Mouse (Mus musculus) liver, embryonic 13.5 days (tissue): ENCODE results near the gene Hip1. TPM values are rescaled to one million over a fixed set of nuclear protein-coding genes. Genes with fewer than 3 reads are reported as not detected.

ENCODE experiments used
- ATAC-seq: fragments of 200-750 bp; cut with Nextera tagmentation; 2 replicates; pipeline ENCODE4 v1.8.0; 2017; ENCODE audit warnings: low read depth, mild to moderate bottlenecking, moderate number of reproducible peaks, moderate library complexity
- DNase-seq: peaks from one replicate; pipeline ENCODE4 v3.0.0; 2022
- H3K27ac ChIP-seq: fragments of 300-500 bp; sonication (generic); 2 replicates; pipeline ENCODE4 v1.5.1; 2015; ENCODE audit warnings: moderate library complexity, mild to moderate bottlenecking, inconsistent platforms
- H3K27me3 ChIP-seq: fragments of 300-500 bp; sonication (generic); 2 replicates; pipeline ENCODE4 v1.6.1; 2015; ENCODE audit warnings: mild to moderate bottlenecking, inconsistent platforms
- H3K36me3 ChIP-seq: fragments of 300-500 bp; sonication (generic); 2 replicates; pipeline ENCODE4 v1.6.1; 2015; ENCODE audit warnings: mild to moderate bottlenecking, inconsistent platforms
- H3K4me1 ChIP-seq: fragments of 300-500 bp; sonication (generic); replicated peaks from 2 replicates; pipeline ENCODE4 v1.6.1; 2015; ENCODE audit warnings: inconsistent platforms
- H3K4me2 ChIP-seq: fragments of 300-500 bp; sonication (generic); 2 replicates; pipeline ENCODE4 v1.6.1; 2015; ENCODE audit warnings: inconsistent platforms, mild to moderate bottlenecking, moderate library complexity
- H3K4me3 ChIP-seq: fragments of 300-500 bp; sonication (generic); replicated peaks from 2 replicates; pipeline ENCODE4 v1.5.1; 2015; ENCODE audit warnings: mild to moderate bottlenecking, inconsistent platforms
- H3K9ac ChIP-seq: fragments of 300-500 bp; sonication (generic); 2 replicates; pipeline ENCODE4 v1.6.1; 2015; ENCODE audit warnings: mild to moderate bottlenecking, inconsistent platforms
- H3K9me3 ChIP-seq: fragments of 300-500 bp; sonication (generic); replicated peaks from 2 replicates; pipeline ENCODE4 v1.6.1; 2016; ENCODE audit warnings: inconsistent platforms
- WGBS: fragments of 180-500 bp; shearing (Covaris S2); methylation state at CpG from one replicate; pipeline ENCODE4 v1.1.7; 2015; ENCODE audit not compliant: insufficient replicate concordance; 5-methylcytosine and 5-hydroxymethylcytosine counted together
- polyA plus RNA-seq: library from polyadenylated mRNA; unstranded; fragments of >200 nt; fragmentation: Nextera tagmentation; extraction: Ambion mirVana; gene quantifications from 2 replicates; pipeline ENCODE4 v1.2.1, GENCODE M21; 2015

Hip1 gene
- polyA plus RNA-seq, 1 experiment from 2014 or later, result 3.4 TPM

GRCm38 (mm10) chr5:135529964-135530363 lies 15.0 kb downstream of the Hip1 start:
- H3K36me3 ChIP-seq, result no peaks in the 10 kb centered on the region
- no peak overlapping the region for H3K4me2 ChIP-seq
- no peaks in the 10 kb centered on the region for H3K4me1 ChIP-seq
- H3K9ac ChIP-seq, result no peak overlapping the region
- ATAC-seq (no peak), DNase-seq (no peak)
- H3K9me3 ChIP-seq, result no peaks in the 10 kb centered on the region
- WGBS, result 57% methylated on average over 2 of the region's 2 CpGs
- H3K27me3 ChIP-seq, result no peaks in the 10 kb centered on the region
- H3K27ac ChIP-seq, result no peak overlapping the region
- H3K4me3 ChIP-seq, result no peak overlapping the region

- H3K27ac ChIP-seq, result no peak overlapping the region
- WGBS, result 60% methylated on average over 3 of the region's 3 CpGs
- DNase-seq (no peak), ATAC-seq (no peak)
- no peaks in the 10 kb centered on the region for H3K36me3 ChIP-seq
- H3K4me1 ChIP-seq, result no peaks in the 10 kb centered on the region
- H3K9ac ChIP-seq, result no peak overlapping the region
- no peaks in the 10 kb centered on the region for H3K9me3 ChIP-seq
- H3K4me2 ChIP-seq, result no peak overlapping the region
- no peak overlapping the region for H3K4me3 ChIP-seq
- no peaks in the 10 kb centered on the region for H3K27me3 ChIP-seq
Observed at GRCm38 (mm10) chr5:135529310-135529709, 15.6 kb downstream of the Hip1 start.

- H3K27ac ChIP-seq, result no peak overlapping the region
- H3K4me1 ChIP-seq, result no peaks in the 10 kb centered on the region
- no peak overlapping the region for H3K4me2 ChIP-seq
- H3K4me3 ChIP-seq, result no peak overlapping the region
- H3K9ac ChIP-seq, result no peak overlapping the region
- DNase-seq (no peak), ATAC-seq (no peak)
- no peaks in the 10 kb centered on the region for H3K36me3 ChIP-seq
- whole genome bisulfite sequencing, result 60% methylated on average over 7 of the region's 7 CpGs
- no peaks in the 10 kb centered on the region for H3K27me3 ChIP-seq
- no peaks in the 10 kb centered on the region for H3K9me3 ChIP-seq
Observed at GRCm38 (mm10) chr5:135527986-135528385, 16.9 kb downstream of the Hip1 start.

- Histone ChIP-seq H3K27me3 (no peaks in the 10 kb centered on the region), H3K27ac (no peak overlapping the region), H3K4me3 (no peak overlapping the region), H3K4me2 (no peak overlapping the region), H3K9ac (no peak overlapping the region), H3K4me1 (no peaks in the 10 kb centered on the region), H3K9me3 (no peaks in the 10 kb centered on the region), H3K36me3 (no peaks in the 10 kb centered on the region)
- WGBS, result 28% methylated on average over 11 of the region's 11 CpGs
- ATAC-seq, result no peak
- no peak for DNase-seq
Observed at GRCm38 (mm10) chr5:135524660-135525560, 20.0 kb downstream of the Hip1 start.

- H3K36me3 ChIP-seq, result no peaks in the 10 kb centered on the region
- no peaks in the 10 kb centered on the region for H3K4me1 ChIP-seq
- no peak overlapping the region for H3K9ac ChIP-seq
- no peak overlapping the region for H3K4me2 ChIP-seq
- DNase-seq (no peak), ATAC-seq (no peak)
- WGBS, result 66% methylated on average over 2 of the region's 2 CpGs
- H3K27me3 ChIP-seq, result no peaks in the 10 kb centered on the region
- no peak overlapping the region for H3K4me3 ChIP-seq
- H3K9me3 ChIP-seq, result no peaks in the 10 kb centered on the region
- H3K27ac ChIP-seq, result no peak overlapping the region
Observed at GRCm38 (mm10) chr5:135524087-135524486, 20.8 kb downstream of the Hip1 start.

- H3K4me3 ChIP-seq, result no peak overlapping the region
- H3K36me3 ChIP-seq, result no peaks in the 10 kb centered on the region
- no peak overlapping the region for H3K4me2 ChIP-seq
- H3K4me1 ChIP-seq, result no peaks in the 10 kb centered on the region
- H3K9ac ChIP-seq, result no peak overlapping the region
- ATAC-seq, result no peak
- DNase-seq, result no peak
- H3K27ac ChIP-seq, result no peak overlapping the region
- no peaks in the 10 kb centered on the region for H3K9me3 ChIP-seq
- no peaks in the 10 kb centered on the region for H3K27me3 ChIP-seq
- WGBS, result 62% methylated on average over 9 of the region's 9 CpGs
Observed at GRCm38 (mm10) chr5:135522111-135522722, 22.7 kb downstream of the Hip1 start.

GRCm38 (mm10) chr5:135517348-135517883 lies 27.5 kb downstream of the Hip1 start:
- Histone ChIP-seq H3K4me3 (no peak overlapping the region), H3K27me3 (no peaks in the 10 kb centered on the region), H3K36me3 (no peaks in the 10 kb centered on the region), H3K9ac (no peak overlapping the region), H3K9me3 (0 out of 2 replicates have a peak, but pooled peaks cover 2% of the 10 kb centered on the region), H3K4me2 (no peak overlapping the region), H3K4me1 (no peaks in the 10 kb centered on the region), H3K27ac (no peak overlapping the region)
- ATAC-seq (no peak), DNase-seq (no peak)
- 75% methylated on average over 5 of the region's 5 CpGs for WGBS

- ATAC-seq, result no peak
- Histone ChIP-seq H3K36me3 (no peaks in the 10 kb centered on the region), H3K27me3 (no peaks in the 10 kb centered on the region), H3K9me3 (0 out of 2 replicates have a peak, but pooled peaks cover 2% of the 10 kb centered on the region), H3K27ac (no peak overlapping the region), H3K4me2 (no peak overlapping the region), H3K9ac (no peak overlapping the region), H3K4me1 (no peaks in the 10 kb centered on the region), H3K4me3 (no peak overlapping the region)
- DNase-seq, result no peak
- WGBS, result 56% methylated on average over 4 of the region's 4 CpGs
Observed at GRCm38 (mm10) chr5:135513131-135513530, 31.8 kb downstream of the Hip1 start.

- WGBS, result 47% methylated on average over 5 of the region's 5 CpGs
- Histone ChIP-seq H3K4me1 (no peaks in the 10 kb centered on the region), H3K4me3 (no peak overlapping the region), H3K4me2 (no peak overlapping the region), H3K27me3 (no peaks in the 10 kb centered on the region), H3K9ac (no peak overlapping the region), H3K27ac (no peak overlapping the region), H3K36me3 (no peaks in the 10 kb centered on the region), H3K9me3 (no peaks in the 10 kb centered on the region)
- ATAC-seq, result no peak
- DNase-seq, result no peak
Observed at GRCm38 (mm10) chr5:135511105-135511504, 33.8 kb downstream of the Hip1 start.

GRCm38 (mm10) chr5:135508284-135508683 lies 36.6 kb downstream of the Hip1 start:
- Histone ChIP-seq H3K9ac (no peak overlapping the region), H3K4me3 (no peak overlapping the region), H3K36me3 (no peaks in the 10 kb centered on the region), H3K4me1 (no peaks in the 10 kb centered on the region), H3K27ac (no peak overlapping the region), H3K27me3 (no peaks in the 10 kb centered on the region), H3K9me3 (no peaks in the 10 kb centered on the region), H3K4me2 (no peak overlapping the region)
- no peak for ATAC-seq
- no peak for DNase-seq
- WGBS, result 58% methylated on average over 3 of the region's 3 CpGs

GRCm38 (mm10) chr5:135507561-135508273 lies 37.2 kb downstream of the Hip1 start:
- ATAC-seq (no peak), DNase-seq (no peak)
- Histone ChIP-seq H3K27ac (no peak overlapping the region), H3K27me3 (no peaks in the 10 kb centered on the region), H3K4me2 (no peak overlapping the region), H3K9me3 (no peaks in the 10 kb centered on the region), H3K4me1 (no peaks in the 10 kb centered on the region), H3K4me3 (no peak overlapping the region), H3K36me3 (no peaks in the 10 kb centered on the region), H3K9ac (no peak overlapping the region)
- WGBS, result 70% methylated on average over 18 of the region's 18 CpGs
